Mouse (Mus musculus) ovary, postnatal 14 days (tissue): ENCODE data around the gene Gm20481.
"Not testable (repeated sequence)": the region's sequence is repeated elsewhere in the genome, so short reads cannot be mapped to it uniquely, and the experiment has no call there.

Experiments
- DNase-seq: peaks from one replicate; pipeline ENCODE4 v3.0.0; 2022; ENCODE audit warnings: low spot score

Gm20481 gene

GRCm38 (mm10) chr17:34951636-34952377 lies 17.9 kb upstream of the Gm20481 start:
- DNase-seq: no peak

- peak; percentile 81 for DNase-seq
Measured at GRCm38 (mm10) chr17:34952378-34953040, 17.2 kb upstream of the Gm20481 start.

- no peak for DNase-seq
Measured at GRCm38 (mm10) chr17:34953258-34953657, 16.5 kb upstream of the Gm20481 start.

GRCm38 (mm10) chr17:34953904-34954303 lies 15.8 kb upstream of the Gm20481 start:
- DNase-seq: no peak

GRCm38 (mm10) chr17:34954831-34955230 lies 14.9 kb upstream of the Gm20481 start:
- no peak for DNase-seq

- no peak for DNase-seq
Measured at GRCm38 (mm10) chr17:34955884-34956283, 13.8 kb upstream of the Gm20481 start.

- DNase-seq: no peak
Measured at GRCm38 (mm10) chr17:34956340-34956739, 13.4 kb upstream of the Gm20481 start.

- not testable (repeated sequence) for DNase-seq
Measured at GRCm38 (mm10) chr17:34957291-34957690, 12.4 kb upstream of the Gm20481 start.

GRCm38 (mm10) chr17:34957966-34958365 lies 11.7 kb upstream of the Gm20481 start:
- not testable (repeated sequence) for DNase-seq

GRCm38 (mm10) chr17:34958734-34959129 lies 11.0 kb upstream of the Gm20481 start:
- not testable (repeated sequence) for DNase-seq

GRCm38 (mm10) chr17:34959130-34959778 lies 10.5 kb upstream of the Gm20481 start, which contains the start of gene Hspa1b:
Gene Hspa1b (minus strand): TSS chr17:34959238.
- DNase-seq: peak; percentile 75

GRCm38 (mm10) chr17:34959881-34960515 lies 9.7 kb upstream of the Gm20481 start:
- no peak for DNase-seq

- DNase-seq: no peak
Measured at GRCm38 (mm10) chr17:34960702-34961493, 8.8 kb upstream of the Gm20481 start.

GRCm38 (mm10) chr17:34962125-34962524 lies 7.6 kb upstream of the Gm20481 start:
- DNase-seq: no peak

- no peak for DNase-seq
Measured at GRCm38 (mm10) chr17:34962841-34963240, 6.9 kb upstream of the Gm20481 start.

- no peak for DNase-seq
Measured at GRCm38 (mm10) chr17:34964640-34965049, 5.1 kb upstream of the Gm20481 start.

- DNase-seq: no peak
Measured at GRCm38 (mm10) chr17:34965627-34966026, 4.1 kb upstream of the Gm20481 start.

- not testable (repeated sequence) for DNase-seq
Measured at GRCm38 (mm10) chr17:34970850-34971249, 1.1 kb downstream of the Gm20481 start.

- DNase-seq: not testable (repeated sequence)
Measured at GRCm38 (mm10) chr17:34971694-34972068, 2.0 kb downstream of the Gm20481 start.

- DNase-seq: peak; percentile 61
Measured at GRCm38 (mm10) chr17:34972069-34972749, 2.5 kb downstream of the Gm20481 start, which contains the start of the genes Hspa1a and Hspa1l. Gene Hspa1a (minus strand): TSS chr17:34972156. Gene Hspa1l (plus strand): TSS chr17:34972703.
